Mouse (Mus musculus): ENCODE data around the gene Grin1.

DNA sequence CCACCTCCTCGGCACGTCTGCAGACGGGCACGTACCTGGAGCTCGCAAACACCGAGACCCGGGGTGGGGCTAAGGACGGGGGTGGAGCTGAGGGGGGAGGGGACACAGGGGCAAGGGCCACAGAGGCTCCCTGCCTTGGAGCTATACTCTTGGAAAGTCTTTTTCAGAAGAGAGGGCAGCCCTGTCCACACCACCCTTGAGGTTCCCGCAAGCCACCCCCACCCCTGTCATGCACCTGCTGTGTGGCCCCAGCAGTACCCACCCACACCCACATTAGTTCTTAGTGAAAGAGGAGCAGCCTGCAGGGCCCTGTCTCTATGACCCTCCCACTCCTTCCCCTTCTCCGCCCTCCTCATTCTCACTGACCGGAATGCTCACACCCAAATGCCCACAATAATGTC, 7.5 kb downstream of the Grin1 start:
- TF ChIP-seq CTCF (IDR thresholded peaks at IDR 0.05; ENCODE audit: insufficient read depth, low read depth, low read length) (no peak), POLR2A (IDR thresholded peaks at IDR 0.05; ENCODE audit: insufficient read depth, low read depth, low read length) (no peak)

Measured in olfactory bulb, adult 2 months (tissue).